Mouse (Mus musculus) skeletal muscle tissue, postnatal 0 days (tissue): ENCODE measurements around the gene Pih1h3b. TPM values are rescaled to one million over a fixed set of nuclear protein-coding genes. Genes with fewer than 3 reads are reported as not detected.

Experiments used
- polyA plus RNA-seq: library from polyadenylated mRNA; unstranded; fragments of >200 nt; fragmentation: Nextera tagmentation; extraction: Ambion mirVana; gene quantifications from 2 replicates; pipeline ENCODE4 v1.2.1, GENCODE M21; 2015

Gene Pih1h3b
- polyA plus RNA-seq: not detected in 2 replicates

DNA sequence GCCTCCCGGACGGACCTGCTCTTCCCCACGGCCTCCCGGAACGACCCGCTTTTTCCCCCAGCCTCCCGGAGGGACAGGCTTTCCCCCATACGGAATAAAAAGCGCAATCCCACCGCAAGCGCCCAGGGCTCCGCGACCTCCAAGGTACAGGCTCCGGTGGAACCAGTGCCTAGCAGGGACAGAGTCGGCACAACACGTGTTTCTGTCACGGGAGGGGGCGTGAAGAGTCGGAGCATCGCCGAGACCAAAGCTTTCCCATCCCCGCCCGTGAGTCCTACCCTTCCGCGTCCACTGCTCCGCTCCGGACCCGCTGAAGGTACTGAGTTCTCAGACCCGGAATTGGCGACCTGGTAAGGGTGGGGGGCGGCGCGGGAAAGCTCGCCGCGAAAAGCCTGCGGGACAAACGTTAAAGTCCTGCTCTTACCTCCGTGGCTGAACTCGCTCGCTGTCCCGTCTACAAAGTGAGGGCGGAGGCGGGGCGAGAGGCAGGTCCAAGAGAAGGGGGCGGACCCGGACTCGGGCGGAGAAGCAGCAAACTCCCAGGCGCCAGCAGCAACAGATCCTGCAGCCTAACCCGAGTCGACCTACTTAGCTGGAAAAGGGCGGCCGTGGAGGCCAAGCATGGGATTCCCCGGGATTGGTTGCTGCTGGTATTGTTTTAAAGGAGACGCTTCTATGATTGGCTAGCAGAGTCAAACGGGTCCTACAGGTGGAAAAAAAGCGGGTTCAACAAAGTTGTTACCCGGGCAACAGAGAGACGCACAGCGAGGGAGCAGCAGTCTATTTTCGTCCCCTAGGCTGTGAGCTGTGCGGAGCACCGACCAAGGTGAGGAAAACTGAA is at the start of gene Pih1h3b, which contains the start of gene Nup62cl:
Pih1h3b (plus strand) TSS at position 745 of the 841 bp plus-strand sequence.
Nup62cl (minus strand) TSS at position 578 of the 841 bp plus-strand sequence.

Other genes starting within 250 kb of the Pih1h3b start
- gene Morc4, start 191.2 kb upstream of the Pih1h3b start, polyA plus RNA-seq: 24.4 and 27.8 TPM in 2 replicates
- gene Rbm41, start 64.3 kb upstream of the Pih1h3b start, polyA plus RNA-seq: 1.4 and 1.9 TPM in 2 replicates
- 0.63 and 0.77 TPM in 2 replicates for gene Nup62cl, start 167 bp upstream of the Pih1h3b start, polyA plus RNA-seq